Mouse (Mus musculus) macrophage (primary cell): Measurements from ENCODE around the gene Ctnna3. TPM values are rescaled to one million over a fixed set of nuclear protein-coding genes. Genes with fewer than 3 reads are reported as not detected.
A peak's percentile ranks its signal among the peaks of the same experiment; 100 is the strongest.

Source experiments
- H3K27ac ChIP-seq: fragments of 350-480 bp; formaldehyde crosslinking; 2 replicates; pipeline ENCODE4 v1.9.0; 2021
- H3K36me3 ChIP-seq: fragments of 350-480 bp; formaldehyde crosslinking; 2 replicates; pipeline ENCODE4 v1.9.0; 2021; ENCODE audit errors: inconsistent target
- H3K4me3 ChIP-seq: fragments of 350-480 bp; formaldehyde crosslinking; 2 replicates; pipeline ENCODE4 v1.9.0; 2021; ENCODE audit errors: inconsistent target
- H3K79me2 ChIP-seq: fragments of 350-480 bp; formaldehyde crosslinking; 2 replicates; pipeline ENCODE4 v1.9.0; 2021; ENCODE audit errors: inconsistent target
- WGBS: methylation state at CpG from one replicate; pipeline ENCODE4 v1.1.7; 2026; ENCODE audit warnings: inconsistent platforms; ENCODE audit not compliant: missing documents; 5-methylcytosine and 5-hydroxymethylcytosine counted together
- polyA plus RNA-seq: library from polyadenylated mRNA; stranded (reverse); fragments of 250-400 nt; gene quantifications from 3 replicates; pipeline ENCODE4 v1.2.4, GENCODE M21; 2018; ENCODE audit warnings: inconsistent platforms

Gene Ctnna3
- polyA plus RNA-seq, 1 experiment from 2014 or later, result not detected

DNA sequence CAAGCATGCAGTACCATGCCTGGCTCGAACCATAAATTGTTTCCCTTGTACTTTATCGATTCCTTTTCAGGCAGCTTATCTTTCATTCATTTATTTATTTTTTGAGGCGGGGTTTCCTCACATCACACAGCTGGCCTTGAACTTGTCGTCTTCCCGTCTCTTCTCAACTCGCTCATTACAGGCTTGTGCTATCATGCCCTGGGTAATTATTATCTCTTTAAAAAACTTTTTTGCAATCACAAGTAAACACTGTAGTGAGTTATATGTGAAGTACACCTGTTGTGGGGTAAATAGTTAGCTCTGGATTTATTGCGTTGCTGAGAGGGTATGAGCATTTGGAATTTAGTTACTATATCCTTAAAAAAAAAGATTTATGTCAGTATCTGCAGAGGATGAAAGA is 14.6 kb upstream of the Ctnna3 start:
- Histone ChIP-seq H3K4me3 (no peak overlapping the region), H3K79me2 (no peaks in the 10 kb centered on the region), H3K27ac (no peak overlapping the region), H3K36me3 (no peaks in the 10 kb centered on the region)
- 95% methylated on average over 7 of the region's 7 CpGs for WGBS

DNA sequence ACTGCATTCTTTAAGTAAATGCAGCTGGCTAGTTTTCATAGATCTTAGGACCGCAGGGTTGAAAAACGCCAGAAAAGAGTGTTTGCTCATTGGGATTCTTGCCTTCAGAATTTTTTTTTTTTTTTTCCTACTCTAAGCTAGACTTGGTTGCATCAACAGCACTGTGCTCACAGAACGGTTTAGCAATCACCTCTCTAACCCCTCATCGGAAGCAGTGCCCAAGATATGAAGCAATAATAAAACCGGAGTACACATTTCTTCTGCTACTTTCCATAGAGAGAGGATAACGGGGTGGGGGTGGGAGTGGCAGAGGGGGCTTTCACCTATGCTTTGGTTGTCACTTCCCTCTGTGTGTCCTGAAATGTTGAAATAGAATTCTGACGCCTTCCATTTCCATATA is 14.0 kb upstream of the Ctnna3 start:
- H3K27ac ChIP-seq, result no peak overlapping the region
- no peaks in the 10 kb centered on the region for H3K79me2 ChIP-seq
- no peaks in the 10 kb centered on the region for H3K36me3 ChIP-seq
- WGBS, result 17% methylated on average over 6 of the region's 7 CpGs
- H3K4me3 ChIP-seq, result no peak overlapping the region

DNA sequence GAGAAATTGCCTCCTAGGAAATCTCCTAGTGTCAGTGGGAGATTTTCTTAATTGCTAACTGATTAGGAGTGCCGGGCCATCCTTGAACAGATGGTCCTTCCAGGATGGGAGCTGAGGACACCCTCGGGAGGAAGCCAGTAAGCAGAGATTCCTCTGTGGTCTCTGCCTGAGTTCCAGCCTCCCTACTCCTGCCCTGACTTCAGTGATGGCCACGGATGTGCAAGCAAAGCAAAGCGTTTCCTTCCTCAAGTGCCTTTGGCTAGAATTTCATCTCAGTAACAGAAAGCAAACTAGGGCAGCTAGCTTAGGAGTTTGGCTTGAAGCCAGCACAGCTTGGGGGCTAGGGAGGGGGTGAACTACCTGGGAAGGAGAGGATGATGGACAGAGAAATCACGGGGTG is 12.8 kb upstream of the Ctnna3 start:
- Histone ChIP-seq H3K4me3 (no peak overlapping the region), H3K36me3 (no peaks in the 10 kb centered on the region), H3K79me2 (no peaks in the 10 kb centered on the region), H3K27ac (no peak overlapping the region)
- WGBS, result 18% methylated on average over 5 of the region's 5 CpGs

DNA sequence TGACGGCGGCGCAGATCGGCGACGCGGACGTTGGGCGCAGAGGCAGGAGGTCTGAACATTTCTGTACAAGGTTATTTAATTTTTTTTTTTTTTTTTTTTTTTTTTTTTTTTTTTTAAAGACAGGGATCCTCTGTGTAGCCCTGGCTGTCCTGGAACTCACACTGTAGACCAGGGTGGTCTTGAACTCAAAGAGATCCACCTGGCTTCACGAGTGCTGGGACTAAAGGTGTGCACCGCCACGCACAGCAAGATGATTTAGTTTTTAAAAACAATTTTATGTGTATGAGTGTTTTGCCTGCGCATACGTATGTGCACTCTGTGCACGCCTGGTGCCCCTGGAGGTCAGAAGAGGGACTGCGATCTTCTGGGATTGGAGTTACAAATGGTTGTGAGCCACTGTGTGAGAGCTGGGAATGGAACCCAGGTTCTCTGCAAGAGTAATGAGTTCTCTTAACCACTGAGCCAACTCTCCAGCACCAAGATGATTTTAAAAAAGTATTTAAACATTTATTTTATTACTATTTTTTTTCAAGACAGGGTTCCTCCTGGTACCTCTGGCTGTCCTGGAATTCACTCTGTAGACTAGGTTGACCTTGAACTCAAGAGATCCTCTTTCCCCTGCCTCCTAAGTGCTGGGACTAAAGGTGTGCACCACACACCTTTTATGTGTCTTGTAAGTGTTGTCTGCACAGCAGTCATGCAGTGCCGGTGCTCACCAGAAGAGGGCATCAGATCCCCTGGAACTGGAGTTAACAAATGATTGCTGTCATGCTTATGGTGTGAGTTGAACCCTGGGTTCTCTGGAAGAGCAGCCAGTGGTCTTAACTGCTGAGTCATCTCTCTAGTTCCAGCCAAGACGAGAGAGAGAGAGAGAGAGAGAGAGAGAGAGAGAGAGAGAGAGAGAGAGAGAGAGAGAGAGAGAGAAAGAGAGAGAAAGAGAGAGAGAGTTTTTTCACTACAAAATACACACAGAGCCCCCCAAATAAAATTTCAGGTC is 7.9 kb upstream of the Ctnna3 start, which contains the start of gene Gm7075:
TSS of gene Gm7075 (minus strand) at position 51 of the 997 bp plus-strand sequence.
- H3K36me3 ChIP-seq, result no peaks in the 10 kb centered on the region
- no peaks in the 10 kb centered on the region for H3K79me2 ChIP-seq
- no peak within 1 kb of the TSS for H3K4me3 ChIP-seq
- H3K27ac ChIP-seq, result no peak within 1 kb of the TSS
- 85% methylated on average over 17 of the region's 18 CpGs for WGBS

DNA sequence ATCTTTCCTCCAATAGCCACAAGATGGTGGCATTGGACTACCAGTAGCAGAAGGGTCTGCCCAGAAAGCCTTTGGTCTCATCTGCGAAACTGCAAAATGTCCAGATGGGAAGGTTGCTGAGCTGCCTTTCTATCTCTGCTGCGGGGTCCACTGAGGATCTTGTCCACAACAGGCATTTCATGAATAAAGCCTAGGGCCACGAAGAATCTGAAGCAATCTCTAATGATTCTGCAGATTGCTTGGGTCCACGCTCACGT is 7.2 kb upstream of the Ctnna3 start:
- no peaks in the 10 kb centered on the region for H3K79me2 ChIP-seq
- H3K36me3 ChIP-seq, result no peaks in the 10 kb centered on the region
- no peak overlapping the region for H3K27ac ChIP-seq
- 85% methylated on average over 4 of the region's 5 CpGs for WGBS
- H3K4me3 ChIP-seq, result no peak overlapping the region

DNA sequence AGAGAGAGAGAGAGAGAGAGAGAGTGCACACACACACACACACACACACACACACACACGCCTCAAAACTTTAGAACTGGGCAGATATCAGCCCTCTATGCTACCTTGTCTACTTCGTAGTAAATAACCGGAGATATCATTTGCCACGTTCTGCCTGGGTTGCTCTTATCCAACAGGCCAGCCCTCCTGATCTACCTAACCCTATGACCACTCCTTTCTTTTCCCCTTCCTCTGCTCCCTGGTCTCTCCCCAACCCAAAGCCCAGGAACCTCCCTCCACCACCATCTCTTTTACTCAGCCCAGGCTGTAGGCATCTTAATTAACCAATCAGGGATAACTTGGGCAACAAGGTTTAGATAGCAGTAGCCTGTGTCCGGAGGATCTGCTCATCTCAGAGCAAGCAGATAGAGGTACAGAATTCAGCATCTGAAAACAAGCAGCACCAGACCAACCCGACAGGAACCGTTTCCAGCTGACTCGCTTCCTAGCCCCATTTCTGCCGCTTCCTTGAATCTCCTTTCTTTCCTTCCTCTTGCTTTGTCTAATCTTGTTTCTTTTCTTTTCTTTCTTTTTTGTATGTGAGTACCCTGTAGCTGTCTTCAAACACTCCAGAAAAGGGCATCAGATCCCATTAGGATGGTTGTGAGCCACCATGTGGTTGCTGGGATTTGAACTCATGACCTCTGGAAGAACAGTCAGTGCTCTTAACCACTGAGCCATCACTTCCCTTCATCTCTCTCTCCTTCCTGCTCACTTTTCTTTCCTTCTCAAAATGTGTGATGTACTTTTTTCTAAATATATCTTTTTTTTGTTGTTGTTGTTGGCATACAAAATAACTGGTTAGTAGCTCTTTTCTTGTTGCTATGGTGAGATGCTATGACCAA is 6.1 kb upstream of the Ctnna3 start:
- Histone ChIP-seq H3K79me2 (no peaks in the 10 kb centered on the region), H3K4me3 (no peak overlapping the region), H3K27ac (no peak overlapping the region), H3K36me3 (no peaks in the 10 kb centered on the region)
- 87% methylated on average over 9 of the region's 9 CpGs for WGBS

DNA sequence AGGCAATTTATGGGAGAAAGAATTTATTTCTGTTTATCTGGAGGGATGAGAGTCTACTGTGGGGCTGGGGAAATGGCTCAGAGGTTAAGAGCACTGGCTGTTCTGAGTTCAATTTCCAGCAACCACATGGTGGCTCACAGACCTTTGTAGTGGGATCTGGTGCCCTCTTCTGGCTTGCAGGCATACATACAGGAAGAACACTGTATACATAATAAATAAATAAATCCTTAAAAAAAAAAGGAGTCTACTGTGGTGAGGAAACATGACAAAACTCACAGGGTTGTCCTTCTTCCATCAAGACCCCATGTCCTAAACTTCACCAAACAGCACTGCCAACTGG is 5.5 kb upstream of the Ctnna3 start:
- H3K79me2 ChIP-seq, result no peaks in the 10 kb centered on the region
- no peak overlapping the region for H3K27ac ChIP-seq
- no peaks in the 10 kb centered on the region for H3K36me3 ChIP-seq
- no peak overlapping the region for H3K4me3 ChIP-seq

DNA sequence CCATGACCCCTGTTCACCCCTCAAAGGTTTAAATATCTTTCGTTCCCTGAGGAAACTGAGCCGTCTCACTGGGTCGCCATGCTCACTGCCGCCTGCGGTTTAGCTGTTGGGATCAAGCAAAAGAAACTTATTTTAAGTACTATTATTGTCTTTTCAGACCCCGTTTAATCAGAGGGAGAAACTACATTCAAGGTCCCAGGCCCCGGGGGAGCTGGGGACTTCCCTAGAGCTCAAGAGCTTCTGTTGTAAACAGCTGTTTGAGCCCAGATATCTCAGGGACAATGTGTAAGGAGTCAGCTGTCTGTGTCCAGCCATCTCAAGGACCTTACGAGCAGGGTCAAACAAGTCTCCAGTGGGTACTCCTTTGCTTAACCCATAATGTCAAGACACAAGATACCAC is 2.8 kb upstream of the Ctnna3 start:
- no peaks in the 10 kb centered on the region for H3K36me3 ChIP-seq
- H3K79me2 ChIP-seq, result no peaks in the 10 kb centered on the region
- H3K27ac ChIP-seq, result no peak overlapping the region
- no peak overlapping the region for H3K4me3 ChIP-seq
- WGBS, result 95% methylated on average over 8 of the region's 8 CpGs

DNA sequence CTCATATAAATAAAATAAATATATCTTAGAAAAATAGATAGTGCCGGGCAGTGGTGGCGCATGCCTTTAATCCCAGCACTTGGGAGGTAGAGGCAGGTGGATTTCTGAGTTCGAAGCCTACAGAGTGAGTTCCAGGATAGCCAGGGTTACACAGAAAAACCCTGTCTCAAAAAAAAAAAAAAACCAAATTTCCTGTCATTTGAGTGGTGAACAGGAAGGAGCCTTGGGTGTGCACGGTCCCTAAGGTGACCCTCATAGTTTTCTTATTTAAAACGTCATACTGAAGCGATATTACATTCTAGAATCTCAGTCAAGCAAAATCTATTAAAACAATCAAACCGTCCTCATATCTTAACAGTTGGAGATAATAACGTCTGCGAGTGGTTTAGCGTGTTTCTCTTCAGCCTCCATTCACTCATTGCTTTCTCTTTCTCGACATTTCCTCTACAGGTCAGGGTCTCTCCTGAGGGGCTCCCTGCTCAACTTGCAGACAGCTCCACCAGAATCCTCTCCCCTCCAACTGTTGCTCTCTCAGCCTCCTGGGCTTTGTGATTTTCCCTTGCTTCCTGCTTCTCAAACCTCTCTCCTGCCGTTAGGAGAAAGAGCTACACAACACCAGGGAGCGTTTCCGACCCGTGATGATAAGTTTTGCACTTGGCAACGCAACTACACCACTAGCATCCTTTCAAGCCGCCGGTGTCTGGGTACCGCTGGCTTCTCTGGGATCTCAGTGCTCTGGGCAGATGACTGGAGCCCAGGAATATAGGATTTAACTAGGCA is 1.5 kb upstream of the Ctnna3 start:
- 10% methylated on average over 19 of the region's 19 CpGs for WGBS
- peak overlapping the region; percentile 59 for H3K4me3 ChIP-seq
- H3K36me3 ChIP-seq, result no peaks in the 10 kb centered on the region
- no peaks in the 10 kb centered on the region for H3K79me2 ChIP-seq
- no peak overlapping the region for H3K27ac ChIP-seq

DNA sequence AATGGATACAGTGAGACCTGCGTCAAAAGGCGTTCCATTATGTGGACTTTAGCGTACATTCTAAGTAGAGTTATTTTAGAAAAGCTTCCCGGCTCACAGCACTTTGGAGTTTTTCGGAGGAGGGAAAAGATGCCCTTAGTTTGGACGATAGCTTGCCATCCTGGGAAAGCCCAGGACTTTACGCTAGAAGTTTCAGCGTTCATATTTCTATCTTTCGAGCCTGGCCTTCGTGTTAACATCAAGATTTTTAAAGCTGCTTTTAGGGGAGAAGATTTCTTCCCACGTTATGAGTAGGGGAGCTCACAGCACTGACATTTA is 916 bp upstream of the Ctnna3 start:
- Histone ChIP-seq H3K4me3 (peak overlapping the region; percentile 59), H3K79me2 (no peaks in the 10 kb centered on the region), H3K36me3 (no peaks in the 10 kb centered on the region), H3K27ac (no peak overlapping the region)
- WGBS, result 1% methylated on average over 11 of the region's 11 CpGs

DNA sequence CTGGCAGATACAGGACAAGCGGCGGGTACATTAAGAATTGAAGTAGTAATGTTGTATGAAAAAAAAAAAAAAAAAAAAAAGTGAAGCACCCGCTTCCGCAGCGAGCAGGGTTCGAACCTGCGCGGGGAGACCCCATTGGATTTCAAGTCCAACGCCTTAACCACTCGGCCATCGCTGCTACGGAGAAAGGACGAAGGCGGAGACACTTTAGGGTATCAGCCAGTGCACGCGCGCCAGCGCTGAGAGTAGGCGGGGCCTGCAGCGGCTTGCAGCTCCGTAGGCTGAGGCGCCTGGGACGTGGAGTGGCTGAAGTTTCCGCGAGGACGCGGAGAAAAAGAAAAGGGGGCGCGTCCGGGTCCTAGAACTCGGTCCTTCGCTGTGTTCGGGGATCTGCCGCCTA is 518 bp upstream of the Ctnna3 start:
- WGBS, result 2% methylated on average over 34 of the region's 34 CpGs

DNA sequence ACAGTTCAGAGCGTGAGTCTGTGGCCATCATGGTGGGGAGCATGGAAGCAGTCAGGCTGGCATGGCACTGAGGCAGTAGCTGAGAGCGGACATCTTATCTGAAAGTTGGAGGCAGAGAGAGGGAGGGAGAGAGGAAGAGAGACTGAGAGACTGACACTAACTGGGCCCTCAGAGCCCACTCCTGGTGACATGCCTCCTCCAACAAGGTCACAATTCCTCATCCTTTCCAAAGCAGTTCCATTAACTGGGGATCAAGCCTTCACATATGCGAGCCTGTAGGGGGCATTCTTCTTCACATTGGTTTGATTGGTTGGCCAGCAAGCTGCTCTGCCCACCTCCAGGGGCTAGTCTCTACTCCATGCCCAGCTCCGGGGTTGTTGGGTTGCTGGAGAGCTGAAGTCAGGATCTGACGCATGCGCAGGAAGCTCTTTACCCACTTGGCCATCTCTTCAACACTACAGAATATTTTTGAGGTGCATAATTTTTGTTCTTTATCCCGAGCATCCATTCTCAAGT is 1.4 kb downstream of the Ctnna3 start:
- Histone ChIP-seq H3K79me2 (no peaks in the 10 kb centered on the region), H3K27ac (no peak overlapping the region), H3K4me3 (no peak overlapping the region), H3K36me3 (no peaks in the 10 kb centered on the region)
- WGBS, result 92% methylated on average over 7 of the region's 7 CpGs

More for the DNA sequence above, 518 bp upstream of the Ctnna3 start:
- no peaks in the 10 kb centered on the region for H3K79me2 ChIP-seq
- no peak overlapping the region for H3K27ac ChIP-seq
- peak overlapping the region; percentile 59 for H3K4me3 ChIP-seq
- no peaks in the 10 kb centered on the region for H3K36me3 ChIP-seq

DNA sequence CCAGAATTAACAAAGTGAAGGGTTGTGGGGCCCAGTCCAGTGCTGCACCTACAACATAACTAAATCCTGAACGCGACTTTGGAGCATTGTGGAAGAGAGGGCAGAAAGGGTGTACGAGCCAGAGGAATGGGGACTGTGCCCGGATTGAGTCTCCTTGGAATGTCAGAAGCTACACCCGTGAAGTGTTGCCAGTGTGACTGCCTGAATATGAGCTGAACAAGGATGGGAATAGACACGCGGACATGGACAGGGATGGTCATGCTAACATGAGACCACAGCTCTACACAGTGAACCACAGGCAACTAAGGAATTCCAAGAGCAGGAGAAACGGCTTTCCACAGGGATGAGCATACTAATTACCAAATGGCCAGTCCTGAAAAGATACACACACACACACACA is 2.2 kb downstream of the Ctnna3 start:
- WGBS, result 96% methylated on average over 8 of the region's 8 CpGs
- Histone ChIP-seq H3K36me3 (no peaks in the 10 kb centered on the region), H3K79me2 (no peaks in the 10 kb centered on the region), H3K4me3 (no peak overlapping the region), H3K27ac (no peak overlapping the region)

DNA sequence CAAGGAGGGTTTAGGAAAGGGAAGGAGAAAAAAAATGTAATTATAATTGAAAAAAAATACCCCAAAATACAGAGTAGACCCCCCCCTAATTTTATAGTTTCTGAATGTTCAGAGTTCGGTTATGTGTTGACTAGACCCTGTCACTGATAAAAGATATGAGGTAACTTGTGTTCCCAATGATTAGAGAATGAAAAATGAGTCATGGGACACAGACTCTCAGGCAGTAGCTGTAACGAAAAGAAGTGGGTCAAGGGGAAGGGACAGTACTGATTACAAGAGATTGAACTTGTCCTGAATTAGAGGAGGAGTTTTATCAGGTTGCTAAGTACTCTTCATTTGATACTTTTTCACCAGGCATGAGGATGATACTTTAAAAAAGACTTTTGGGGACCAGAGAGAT is 3.0 kb downstream of the Ctnna3 start:
- Histone ChIP-seq H3K36me3 (no peaks in the 10 kb centered on the region), H3K79me2 (no peaks in the 10 kb centered on the region)
- 91% methylated on average over 2 of the region's 2 CpGs for WGBS

More for the DNA sequence above, 3.0 kb downstream of the Ctnna3 start:
- Histone ChIP-seq H3K4me3 (no peak overlapping the region), H3K27ac (no peak overlapping the region)
